Mouse (Mus musculus): Measurements from ENCODE around the gene 4921517D22Rik. TPM values are rescaled to one million over a fixed set of nuclear protein-coding genes. Genes with fewer than 3 reads are reported as not detected.

4921517D22Rik gene
- polyA plus RNA-seq, 1 experiment from 2014 or later, result not detected

DNA sequence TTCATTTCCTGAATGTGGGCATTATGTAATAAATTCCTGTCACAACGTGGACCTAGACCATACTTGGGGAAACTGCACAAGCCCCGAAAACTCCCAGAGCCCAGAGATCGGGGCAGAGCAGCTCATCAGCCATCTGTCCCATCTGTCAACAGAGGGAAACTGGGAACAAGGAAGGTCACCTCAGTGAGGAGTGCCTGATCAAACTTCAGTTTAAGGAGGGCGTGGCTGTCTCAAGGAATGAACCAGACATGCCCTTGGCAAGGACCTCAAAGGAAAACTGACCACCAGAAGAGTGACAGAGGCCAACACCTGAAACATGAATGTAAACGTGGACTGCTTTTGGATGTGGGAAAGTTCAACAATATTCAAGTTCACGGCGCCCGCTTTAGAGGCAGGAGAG is 32.5 kb downstream of the 4921517D22Rik start:
- DNase-seq (ENCODE audit: low spot score), result no peak

DNA sequence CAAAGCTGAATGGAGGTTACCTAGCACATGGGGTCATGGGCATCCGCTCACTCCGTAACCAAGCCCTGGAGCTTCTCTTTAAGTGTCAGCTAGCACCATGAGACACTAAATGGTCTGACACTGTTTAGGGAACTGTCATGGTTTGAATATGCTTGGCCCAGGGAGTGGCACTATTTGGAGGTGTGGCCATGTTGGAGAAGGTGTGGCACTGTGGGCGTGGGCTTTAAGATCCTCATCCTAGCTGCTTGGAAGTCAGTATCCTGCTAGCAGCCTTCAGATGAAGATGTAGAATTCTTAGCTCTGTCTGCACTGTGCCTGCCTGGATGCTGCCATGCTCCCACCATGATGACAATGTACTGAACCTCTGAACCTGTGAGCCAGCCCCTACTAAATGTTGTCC is 33.5 kb downstream of the 4921517D22Rik start:
- no peak for DNase-seq (ENCODE audit: low spot score)

- DNase-seq (ENCODE audit: low spot score), result no peak
These were observed 36.1 kb downstream of the 4921517D22Rik start for GRCm38 (mm10) chr13:59657781-59658180.

DNA sequence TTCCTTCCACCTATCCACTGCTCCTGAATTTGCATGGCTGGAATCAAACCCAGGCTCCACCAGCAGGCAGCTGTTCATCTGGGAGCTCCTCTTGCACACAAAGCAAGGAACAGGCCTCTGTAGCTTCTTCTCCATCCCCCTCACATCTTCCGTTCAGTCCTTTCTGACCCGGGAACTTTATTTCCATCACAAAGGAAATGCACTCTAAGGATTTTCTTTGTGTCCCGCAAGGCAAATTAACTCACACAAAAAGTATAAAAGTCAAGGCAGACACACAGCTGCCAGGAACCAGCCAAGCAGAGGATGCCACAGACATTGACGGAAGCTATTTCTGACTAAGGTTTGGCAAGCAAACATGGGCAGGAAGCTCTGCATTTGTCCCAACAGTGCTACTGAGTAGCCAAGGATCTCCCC is 36.9 kb downstream of the 4921517D22Rik start:
- DNase-seq (ENCODE audit: low spot score), result no peak

- peak; percentile 16 for DNase-seq (ENCODE audit: low spot score)
These were observed 37.5 kb downstream of the 4921517D22Rik start for GRCm38 (mm10) chr13:59656316-59656832.

GRCm38 (mm10) chr13:59655718-59656315 is 38.1 kb downstream of the 4921517D22Rik start:
- DNase-seq (ENCODE audit: low spot score), result no peak

DNA sequence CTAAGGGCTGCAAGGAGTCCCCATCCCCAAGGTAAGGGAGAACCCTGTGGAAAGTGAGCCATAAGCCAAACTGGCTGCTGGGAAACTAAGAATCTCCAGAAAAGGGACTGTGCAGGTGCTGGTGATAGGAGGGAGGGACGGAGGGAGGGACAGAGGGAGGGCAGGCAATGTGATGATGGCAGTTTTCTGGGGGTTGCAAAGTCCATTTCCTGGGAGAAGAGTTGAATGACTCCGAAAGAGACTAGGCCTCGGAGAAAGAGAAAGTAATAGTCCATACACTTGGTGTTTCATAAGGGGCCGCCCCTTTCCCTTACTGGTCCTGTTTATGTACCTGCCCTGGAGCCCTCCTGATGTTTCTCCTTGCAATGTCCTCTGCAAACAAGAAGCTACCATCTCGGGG is 39.4 kb downstream of the 4921517D22Rik start:
- no peak for DNase-seq (ENCODE audit: low spot score)

DNA sequence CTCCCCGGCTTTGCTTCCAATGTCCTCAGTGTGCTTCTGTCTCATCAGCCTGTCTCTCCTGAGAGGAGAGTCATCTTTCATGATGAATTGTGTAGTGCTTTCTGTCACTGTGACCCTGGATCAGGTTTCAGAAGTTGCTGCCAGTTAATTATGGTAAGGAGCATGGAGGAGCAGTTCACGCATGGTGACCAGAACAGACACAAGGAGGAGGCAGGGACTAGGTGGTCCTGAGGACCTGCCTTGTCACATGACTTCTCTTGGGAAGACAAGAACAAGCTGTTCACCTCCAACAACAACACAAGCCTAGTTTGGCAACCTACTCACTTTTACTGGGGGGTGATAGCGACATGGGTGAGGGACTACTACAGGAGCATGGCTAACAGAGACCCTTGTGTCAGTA is 40.8 kb downstream of the 4921517D22Rik start:
- DNase-seq (ENCODE audit: low spot score), result no peak

GRCm38 (mm10) chr13:59652651-59653050 is 41.3 kb downstream of the 4921517D22Rik start:
- DNase-seq (ENCODE audit: low spot score), result no peak

DNA sequence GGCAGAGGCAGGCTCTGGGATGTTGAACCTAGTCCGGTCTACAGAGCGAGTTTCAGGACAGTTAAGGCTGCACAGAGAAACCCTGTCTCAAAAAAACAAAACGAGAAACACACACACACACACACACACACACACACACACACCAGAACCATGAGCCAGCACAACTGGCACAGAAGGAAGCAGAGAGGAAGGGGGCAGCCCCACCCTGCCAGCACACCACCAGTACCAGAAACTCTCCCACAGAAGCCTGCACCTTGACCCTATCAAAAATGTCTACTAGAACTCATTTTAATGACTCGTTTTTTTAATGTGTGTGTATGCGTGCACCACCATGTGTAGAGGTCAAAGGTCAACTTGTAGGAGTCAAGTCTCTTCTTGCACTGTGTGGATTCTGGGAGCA is 44.1 kb downstream of the 4921517D22Rik start:
- no peak for DNase-seq (ENCODE audit: low spot score)

- no peak for DNase-seq (ENCODE audit: low spot score)
These were observed 45.3 kb downstream of the 4921517D22Rik start for GRCm38 (mm10) chr13:59648598-59648997.

DNA sequence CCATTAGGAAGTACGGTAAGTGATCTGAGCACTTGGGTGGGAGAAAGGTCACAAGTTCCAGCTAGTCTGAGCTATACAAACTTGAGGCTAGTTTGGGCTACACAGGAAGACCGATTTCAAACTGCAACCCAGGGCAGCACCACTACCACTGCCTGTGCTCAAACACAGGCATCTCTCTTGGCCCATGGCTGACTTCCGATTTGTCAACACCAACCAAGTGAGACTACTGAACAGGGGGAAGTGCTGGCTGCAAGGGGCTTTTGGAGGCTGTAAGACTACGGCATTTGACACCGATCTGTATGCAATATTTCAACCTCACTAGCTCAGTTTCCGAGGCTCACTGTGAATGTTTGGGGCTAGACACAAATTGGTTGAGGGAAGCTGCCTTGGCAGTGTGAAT is 46.4 kb downstream of the 4921517D22Rik start:
- no peak for DNase-seq (ENCODE audit: low spot score)

- DNase-seq (ENCODE audit: low spot score), result no peak
These were observed 47.1 kb downstream of the 4921517D22Rik start for GRCm38 (mm10) chr13:59646674-59647244.

DNA sequence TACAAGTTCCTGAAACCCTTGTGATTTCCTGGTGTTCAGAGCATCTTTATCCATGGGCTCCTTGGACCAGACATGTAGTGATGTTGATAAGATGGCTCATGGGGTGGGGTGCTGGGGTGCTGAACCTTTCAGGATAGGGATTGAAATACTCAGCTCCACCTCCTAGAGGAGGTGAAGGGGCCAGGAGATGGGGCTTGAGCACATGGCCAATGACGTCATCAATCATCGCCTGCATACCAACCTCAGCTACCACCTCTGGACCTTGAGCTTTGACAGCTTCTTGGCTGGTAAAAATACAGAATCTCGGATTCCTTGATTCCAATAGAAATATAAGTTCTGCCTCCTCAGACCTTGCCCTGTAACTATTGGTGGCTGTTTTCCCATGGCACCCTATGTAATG is 48.4 kb downstream of the 4921517D22Rik start:
- DNase-seq (ENCODE audit: low spot score), result no peak

DNA sequence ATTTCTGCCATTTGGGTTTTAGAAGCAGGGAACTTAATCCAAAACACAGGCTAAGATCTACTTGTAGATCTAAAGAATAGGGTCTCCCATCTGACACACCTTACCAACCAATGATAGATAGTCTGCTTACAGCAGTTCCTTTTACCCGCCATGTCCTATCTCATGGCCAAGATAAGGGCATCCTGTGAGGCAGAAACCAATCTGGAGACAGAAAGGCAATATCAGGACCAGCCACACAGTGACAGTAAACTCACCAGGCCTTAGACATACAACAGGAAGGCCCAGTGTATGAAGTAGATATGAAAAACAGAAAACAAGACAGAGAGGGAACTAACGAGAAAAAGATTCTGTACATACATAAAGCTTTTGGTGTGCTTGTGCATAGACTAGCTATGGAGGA is 51.1 kb downstream of the 4921517D22Rik start:
- no peak for DNase-seq (ENCODE audit: low spot score)

- no peak for DNase-seq (ENCODE audit: low spot score)
These were observed 53.8 kb downstream of the 4921517D22Rik start for GRCm38 (mm10) chr13:59640178-59640440.

DNA sequence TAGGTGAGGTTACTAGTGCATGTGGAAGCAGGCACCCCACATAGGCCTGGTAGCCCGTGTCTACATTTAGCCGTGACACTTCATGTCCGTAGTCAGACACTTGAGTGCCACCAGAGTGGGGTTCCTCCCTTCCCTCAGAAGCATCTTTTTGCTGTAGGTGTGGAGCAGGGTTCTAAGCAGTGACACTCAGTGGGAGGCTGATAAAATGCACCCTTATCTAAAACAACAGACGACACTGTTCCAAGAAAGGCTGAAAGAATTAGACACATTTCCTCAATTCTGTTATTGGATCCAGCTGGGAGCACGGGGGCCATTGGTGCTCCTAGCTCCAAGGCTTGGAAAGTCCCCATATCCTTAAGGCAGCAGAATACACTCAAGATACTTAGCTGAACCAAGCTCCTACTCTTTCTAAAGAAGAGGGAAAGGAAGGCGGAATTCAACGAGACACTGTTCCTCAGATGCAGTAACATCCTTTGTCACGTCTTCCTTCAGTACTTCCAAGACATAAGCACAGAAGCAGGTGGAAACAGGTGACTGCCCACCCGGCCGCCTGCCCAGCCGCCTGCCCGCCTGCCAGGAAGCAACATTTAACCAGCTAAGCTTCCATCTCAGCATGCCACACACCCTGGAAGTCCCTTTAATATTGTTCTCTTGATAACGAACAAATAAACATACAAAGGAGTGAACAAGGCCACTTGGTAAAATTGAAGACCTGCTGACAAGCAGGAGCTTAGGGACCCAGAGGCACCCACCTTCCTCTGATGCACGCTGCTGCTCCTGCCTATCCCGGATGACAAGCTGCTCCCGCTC is 54.3 kb downstream of the 4921517D22Rik start:
- no peak for DNase-seq (ENCODE audit: low spot score)

- DNase-seq (ENCODE audit: low spot score), result no peak
These were observed 56.1 kb downstream of the 4921517D22Rik start for GRCm38 (mm10) chr13:59637800-59638199.

Data from thymus, postnatal 0 days (tissue).